Mouse (Mus musculus): ENCODE measurements around the gene 2610028H24Rik.

GRCm38 (mm10) chr10:76493527-76493926 is 44.6 kb downstream of the 2610028H24Rik start:
- no peak for TF ChIP-seq CTCF (conservative IDR thresholded peaks at IDR 0.05; ENCODE audit: insufficient read depth, insufficient read length, low read depth, low read length)
- TF ChIP-seq POLR2A (IDR thresholded peaks at IDR 0.05; ENCODE audit: low read depth, low read length), result no peak

Measured in kidney, adult 2 months (tissue).